Mouse (Mus musculus) lung, postnatal 0 days (tissue): ENCODE results near the gene Phf1. TPM values are rescaled to one million over a fixed set of nuclear protein-coding genes. Genes with fewer than 3 reads are reported as not detected.

Experiments used
- ATAC-seq: fragments of 200-750 bp; cut with Nextera tagmentation; 2 replicates; pipeline ENCODE4 v1.8.0; 2017; ENCODE audit warnings: moderate library complexity
- DNase-seq: peaks from one replicate; pipeline ENCODE4 v3.0.0-alpha.2; 2016; ENCODE audit warnings: low spot score
- H3K27ac ChIP-seq: fragments of 300-500 bp; sonication (generic); 2 replicates; pipeline ENCODE4 v1.5.1; 2014; ENCODE audit warnings: antibody characterized with exemption, mild to moderate bottlenecking, low read length, mixed read lengths
- H3K27me3 ChIP-seq: fragments of 300-500 bp; sonication (generic); replicated peaks from 2 replicates; pipeline ENCODE4 v1.6.1; 2014; ENCODE audit warnings: low read length, mixed read lengths; ENCODE audit not compliant: insufficient read depth
- H3K36me3 ChIP-seq: fragments of 300-500 bp; sonication (generic); 2 replicates; pipeline ENCODE4 v1.6.1; 2014; ENCODE audit warnings: low read length, mixed read lengths; ENCODE audit not compliant: insufficient read depth
- H3K4me1 ChIP-seq: fragments of 300-500 bp; sonication (generic); 2 replicates; pipeline ENCODE4 v1.6.1; 2014; ENCODE audit warnings: antibody characterized with exemption, low read depth, low read length, mixed read lengths; ENCODE audit not compliant: insufficient read depth
- H3K4me2 ChIP-seq: fragments of 300-500 bp; sonication (generic); replicated peaks from 2 replicates; pipeline ENCODE4 v1.6.1; 2014; ENCODE audit warnings: low read depth, mild to moderate bottlenecking, low read length, moderate library complexity, mixed read lengths
- H3K4me3 ChIP-seq: fragments of 300-500 bp; sonication (generic); 2 replicates; pipeline ENCODE4 v1.5.1; 2014; ENCODE audit warnings: low read depth, low read length
- H3K9ac ChIP-seq: fragments of 300-500 bp; sonication (generic); replicated peaks from 2 replicates; pipeline ENCODE4 v1.6.1; 2014; ENCODE audit warnings: low read depth, mild to moderate bottlenecking
- H3K9me3 ChIP-seq: fragments of 300-500 bp; sonication (generic); 2 replicates; pipeline ENCODE4 v1.6.1; 2016; ENCODE audit warnings: low read length, mixed read lengths
- CTCF ChIP-seq: IDR thresholded peaks from 2 replicates; pipeline ENCODE4 v1.5.1; 2016; ENCODE audit warnings: antibody characterized with exemption, mild to moderate bottlenecking
- EP300 ChIP-seq: IDR thresholded peaks from 2 replicates; pipeline ENCODE4 v1.6.1; 2016; ENCODE audit warnings: antibody characterized with exemption, mild to moderate bottlenecking, control low read depth
- whole genome bisulfite sequencing: fragments of 180-500 bp; shearing (Covaris S2); extraction: QIAGEN DNeasy Blood & Tissue Kit; methylation state at CpG from one replicate; pipeline ENCODE4 v1.1.7; 2014; 5-methylcytosine and 5-hydroxymethylcytosine counted together
- polyA plus RNA-seq: library from polyadenylated mRNA; unstranded; fragments of >200 nt; fragmentation: Nextera tagmentation; extraction: Ambion mirVana; gene quantifications from 2 replicates; pipeline ENCODE4 v1.2.1, GENCODE M21; 2015

The Phf1 gene
- polyA plus RNA-seq, 1 experiment from 2014 or later = 15.2 TPM

DNA sequence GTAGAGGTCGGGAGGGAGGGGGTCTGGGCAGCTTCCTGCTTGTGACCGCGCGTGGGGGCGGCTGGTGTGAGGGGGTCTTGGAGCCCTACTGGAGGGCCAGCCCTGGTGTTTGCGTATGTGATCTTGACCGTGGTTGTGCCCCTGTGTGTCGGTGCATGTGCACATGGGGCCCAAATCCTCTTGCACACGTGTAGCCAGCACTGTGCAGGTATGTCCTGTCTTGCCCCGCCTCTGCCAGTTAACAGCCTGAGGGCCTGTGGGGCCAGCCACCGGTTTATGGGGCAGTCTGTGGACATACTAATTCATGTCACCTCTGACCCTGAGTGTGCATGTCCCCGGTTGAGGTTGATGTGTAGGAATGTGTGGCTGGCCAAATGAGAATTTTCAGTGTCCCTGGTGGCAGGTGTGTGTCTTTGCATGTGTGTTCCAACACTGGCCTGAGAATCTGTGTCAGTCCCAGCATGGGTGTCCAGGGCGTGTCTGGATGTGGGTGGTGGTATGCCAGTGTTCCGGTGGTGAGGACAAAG, 16.3 kb downstream of the Phf1 start:
- Histone ChIP-seq H3K4me2 (peak overlapping the region; percentile 100), H3K27me3 (no peaks in the 10 kb centered on the region), H3K27ac (no peak overlapping the region), H3K9ac (no peak overlapping the region), H3K4me3 (peak overlapping the region; percentile 67), H3K9me3 (no peaks in the 10 kb centered on the region), H3K36me3 (no peaks in the 10 kb centered on the region), H3K4me1 (peaks cover 15% of the 10 kb centered on the region; the same call in 1 of the 2 replicates)
- DNase-seq = peak; percentile 43
- TF ChIP-seq EP300 = no peak
- peak; percentile 59 for TF ChIP-seq CTCF
- WGBS = 9% methylated on average over 14 of the region's 14 CpGs
- peak; percentile 22; the same call in 1 of the 2 replicates for ATAC-seq

- Histone ChIP-seq H3K27me3 (no peaks in the 10 kb centered on the region), H3K4me3 (no peak overlapping the region), H3K27ac (no peak overlapping the region), H3K36me3 (no peaks in the 10 kb centered on the region), H3K4me2 (no peak overlapping the region), H3K9ac (no peak overlapping the region), H3K4me1 (peaks cover 15% of the 10 kb centered on the region; the same call in 1 of the 2 replicates), H3K9me3 (no peaks in the 10 kb centered on the region)
- no peak for TF ChIP-seq EP300
- TF ChIP-seq CTCF = no peak
- DNase-seq (no peak), ATAC-seq (no peak)
- WGBS = 59% methylated on average over 5 of the region's 5 CpGs
Measured at GRCm38 (mm10) chr17:26949866-26950265, 17.0 kb downstream of the Phf1 start.

DNA sequence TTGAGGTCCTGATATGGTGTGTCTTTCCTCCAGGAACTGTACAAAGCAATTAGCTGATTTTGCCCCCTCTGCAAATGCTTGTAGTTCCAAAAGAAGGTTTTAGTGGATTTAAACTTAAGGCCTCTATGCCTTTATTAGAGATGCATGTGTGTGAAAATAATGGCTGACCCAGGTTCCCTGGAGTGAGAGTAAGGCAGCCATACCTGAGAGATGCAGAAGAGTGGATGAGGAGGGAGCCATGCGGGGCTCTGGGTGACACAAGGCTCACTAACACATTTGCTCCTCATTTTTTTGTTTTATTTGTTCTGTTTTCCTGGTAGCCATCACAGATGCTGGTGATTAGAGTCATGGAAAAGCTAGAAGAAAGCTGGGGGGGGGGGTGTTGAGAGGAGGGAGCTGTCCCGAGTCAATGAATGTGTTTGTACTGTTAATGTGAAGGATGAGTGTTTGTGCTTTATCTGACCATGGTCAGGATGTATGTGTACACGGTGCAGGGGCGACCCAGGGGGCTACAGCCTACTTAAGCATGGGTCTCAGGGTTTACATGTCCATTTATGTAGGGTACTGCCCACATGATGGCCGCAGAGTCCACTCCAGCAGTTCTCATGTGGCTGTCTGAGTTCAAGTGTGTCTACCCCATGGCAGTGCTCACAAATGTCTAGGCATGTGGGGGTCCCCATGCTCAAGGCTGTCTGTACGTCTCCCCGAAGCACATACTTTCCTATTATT, 17.9 kb downstream of the Phf1 start:
- no peaks in the 10 kb centered on the region for H3K27me3 ChIP-seq
- no peak for ATAC-seq
- H3K4me3 ChIP-seq = peak overlapping the region; percentile 14

GRCm38 (mm10) chr17:26951406-26951805, 18.6 kb downstream of the Phf1 start:
- Histone ChIP-seq H3K4me1 (peaks cover 15% of the 10 kb centered on the region; the same call in 1 of the 2 replicates), H3K27ac (no peak overlapping the region), H3K9me3 (no peaks in the 10 kb centered on the region), H3K4me2 (peak overlapping the region; percentile 41), H3K4me3 (peak overlapping the region; percentile 14), H3K36me3 (no peaks in the 10 kb centered on the region), H3K9ac (no peak overlapping the region), H3K27me3 (no peaks in the 10 kb centered on the region)
- ATAC-seq (peak; percentile 67), DNase-seq (peak; percentile 89)
- TF ChIP-seq EP300 (no peak), CTCF (no peak)
- 2% methylated on average over 8 of the region's 11 CpGs for WGBS

More for the DNA sequence above, 17.9 kb downstream of the Phf1 start:
- TF ChIP-seq EP300 (no peak), CTCF (no peak)
- no peak overlapping the region for H3K27ac ChIP-seq
- H3K4me1 ChIP-seq = peaks cover 15% of the 10 kb centered on the region; the same call in 1 of the 2 replicates
- H3K9me3 ChIP-seq = no peaks in the 10 kb centered on the region
- H3K4me2 ChIP-seq = peak overlapping the region; percentile 41
- no peak overlapping the region for H3K9ac ChIP-seq
- no peak for DNase-seq
- no peaks in the 10 kb centered on the region for H3K36me3 ChIP-seq
- WGBS = 39% methylated on average over 7 of the region's 7 CpGs

DNA sequence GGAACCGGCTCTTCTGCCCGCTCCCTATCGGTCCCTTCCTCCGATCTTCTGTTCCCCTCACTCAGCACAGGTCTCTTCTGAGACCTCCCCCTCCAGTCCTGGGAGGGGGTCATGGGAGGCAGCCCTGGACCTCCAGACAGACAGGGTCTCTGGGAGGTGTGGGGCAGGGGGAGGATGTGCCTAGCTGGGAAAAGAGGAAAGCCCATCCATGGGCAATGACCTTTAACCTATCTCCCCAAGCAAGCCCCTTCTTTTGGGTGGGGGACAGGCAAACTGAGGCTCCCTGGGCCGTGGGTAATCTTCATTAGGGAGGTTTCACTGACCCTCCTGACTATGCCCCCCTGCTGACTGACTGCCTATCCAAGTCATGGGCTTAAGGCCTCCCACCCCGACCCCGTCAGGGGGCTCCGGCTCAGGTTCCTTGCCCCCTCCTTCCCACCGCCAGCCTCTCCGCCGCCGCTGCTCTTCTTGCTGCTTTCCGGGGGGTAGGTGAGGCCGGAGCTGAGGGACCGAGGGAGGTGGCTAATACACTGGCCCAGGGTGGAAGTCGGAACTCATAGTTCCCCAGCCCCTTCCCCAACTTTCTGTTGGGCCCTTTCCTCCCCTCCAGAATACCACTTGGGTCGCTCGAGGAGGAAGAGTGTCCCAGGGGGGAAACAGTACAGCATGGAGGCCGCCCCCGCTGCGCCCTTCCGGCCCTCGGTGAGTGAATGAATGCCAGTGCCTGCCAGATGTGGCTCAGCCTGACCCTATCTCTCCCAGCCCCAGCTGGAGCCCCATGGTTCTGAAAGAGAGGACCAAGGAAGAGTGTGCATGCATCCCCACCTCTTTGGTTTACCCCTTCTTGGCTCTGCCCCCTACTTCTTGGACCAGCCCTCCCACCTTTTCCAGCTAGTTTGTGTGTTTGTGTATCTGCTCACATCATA, 19.4 kb downstream of the Phf1 start:
- peak overlapping the region; percentile 14 for H3K4me3 ChIP-seq
- ATAC-seq (no peak), DNase-seq (no peak)
- no peaks in the 10 kb centered on the region for H3K9me3 ChIP-seq
- H3K27ac ChIP-seq = no peak overlapping the region
- peaks cover 15% of the 10 kb centered on the region; the same call in 1 of the 2 replicates for H3K4me1 ChIP-seq
- 17% methylated on average over 21 of the region's 23 CpGs for WGBS
- H3K9ac ChIP-seq = peak overlapping the region; percentile 12; the same call in 1 of the 2 replicates
- TF ChIP-seq EP300 (no peak), CTCF (no peak)
- H3K27me3 ChIP-seq = no peaks in the 10 kb centered on the region
- peak overlapping the region; percentile 41 for H3K4me2 ChIP-seq
- H3K36me3 ChIP-seq = 0 out of 2 replicates have a peak, but pooled peaks cover 2% of the 10 kb centered on the region

- no peak overlapping the region for H3K9ac ChIP-seq
Measured at GRCm38 (mm10) chr17:26953201-26953600, 20.3 kb downstream of the Phf1 start.

More at GRCm38 (mm10) chr17:26953201-26953600, 20.3 kb downstream of the Phf1 start:
- 0 out of 2 replicates have a peak, but pooled peaks cover 4% of the 10 kb centered on the region for H3K36me3 ChIP-seq
- H3K27ac ChIP-seq = no peak overlapping the region
- DNase-seq (no peak), ATAC-seq (no peak)
- no peaks in the 10 kb centered on the region for H3K9me3 ChIP-seq
- TF ChIP-seq CTCF (no peak), EP300 (no peak)
- WGBS = 40% methylated on average over 6 of the region's 6 CpGs
- peaks cover 15% of the 10 kb centered on the region; the same call in 1 of the 2 replicates for H3K4me1 ChIP-seq
- no peaks in the 10 kb centered on the region for H3K27me3 ChIP-seq
- H3K4me3 ChIP-seq = no peak overlapping the region
- H3K4me2 ChIP-seq = no peak overlapping the region
